Mouse (Mus musculus) megakaryocyte, embryonic 14.5 days (primary cell): ENCODE results near the gene Aplp2.

ENCODE experiments used
- FLI1 ChIP-seq: IDR thresholded peaks from 2 replicates; pipeline ENCODE4 v1.6.1; 2012; ENCODE audit warnings: low read length, inconsistent platforms, mixed read lengths
- GATA1 ChIP-seq: IDR thresholded peaks from 3 replicates; pipeline ENCODE4 v1.6.1; 2012; ENCODE audit warnings: mixed read lengths, low read length, inconsistent platforms, borderline replicate concordance

DNA sequence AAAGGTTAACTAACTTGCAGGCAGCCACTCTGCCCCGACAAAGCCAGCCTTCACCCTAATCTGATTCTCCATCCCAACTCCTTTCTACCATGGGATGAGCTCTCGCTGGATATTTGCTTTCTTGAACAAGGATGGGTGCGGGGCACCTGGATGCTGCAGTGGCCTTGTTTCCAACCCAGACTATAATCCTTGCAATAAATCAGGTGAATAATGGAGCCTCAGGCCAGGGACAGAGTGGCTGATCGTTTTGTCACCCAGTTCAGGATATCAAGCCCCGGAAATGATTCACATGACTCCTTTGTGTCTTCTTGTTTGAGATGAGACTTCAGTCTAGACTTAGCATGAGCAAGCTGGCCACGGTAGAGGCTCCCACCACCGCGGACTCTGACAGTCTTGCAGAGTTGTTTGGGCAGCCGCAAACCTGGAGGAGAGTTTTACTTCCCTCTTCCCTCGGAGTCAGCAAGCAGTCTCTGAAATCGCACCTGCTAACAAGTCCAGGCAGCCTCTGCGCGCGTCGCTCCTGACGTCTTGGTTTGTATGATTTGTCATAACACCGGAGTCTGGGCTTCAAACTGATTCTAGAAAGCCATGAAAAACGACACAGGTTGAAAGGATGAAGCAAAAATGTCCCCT, 31.8 kb upstream of the Aplp2 start:
- TF ChIP-seq FLI1 (no peak), GATA1 (no peak)
